Mouse (Mus musculus) cerebellum, adult 8-10 months (tissue): ENCODE data around the gene Bola1.
"Not testable (repeated sequence)": the region's sequence is repeated elsewhere in the genome, so short reads cannot be mapped to it uniquely, and the experiment has no call there.

ENCODE experiments used
- DNase-seq: peaks from one replicate; pipeline ENCODE4 v3.0.0; 2022

Gene Bola1

DNA sequence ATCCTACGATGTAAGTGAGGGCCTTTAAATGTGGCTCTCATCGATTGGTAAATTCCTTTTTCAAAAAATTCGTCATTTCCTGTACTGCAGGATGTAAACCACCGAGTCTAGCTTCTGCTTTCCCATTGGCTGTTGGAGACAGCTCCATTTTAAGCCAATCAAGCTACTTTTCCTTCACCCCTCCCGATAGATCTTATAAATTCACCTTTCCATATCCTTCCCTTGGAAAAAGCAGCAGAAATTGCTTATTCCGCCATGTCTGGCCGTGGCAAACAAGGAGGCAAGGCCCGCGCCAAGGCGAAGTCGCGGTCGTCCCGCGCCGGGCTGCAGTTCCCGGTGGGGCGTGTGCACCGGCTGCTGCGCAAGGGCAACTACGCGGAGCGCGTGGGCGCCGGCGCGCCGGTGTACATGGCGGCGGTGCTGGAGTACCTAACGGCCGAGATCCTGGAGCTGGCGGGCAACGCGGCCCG lies at the start of gene Bola1, which contains the start of gene Hist2h2ab:
TSS of gene Bola1 (minus strand) at position 49 of the 470 bp plus-strand sequence.
TSS of gene Hist2h2ab (plus strand) at position 205 of the 470 bp plus-strand sequence.
- peak; percentile 78 for DNase-seq

DNA sequence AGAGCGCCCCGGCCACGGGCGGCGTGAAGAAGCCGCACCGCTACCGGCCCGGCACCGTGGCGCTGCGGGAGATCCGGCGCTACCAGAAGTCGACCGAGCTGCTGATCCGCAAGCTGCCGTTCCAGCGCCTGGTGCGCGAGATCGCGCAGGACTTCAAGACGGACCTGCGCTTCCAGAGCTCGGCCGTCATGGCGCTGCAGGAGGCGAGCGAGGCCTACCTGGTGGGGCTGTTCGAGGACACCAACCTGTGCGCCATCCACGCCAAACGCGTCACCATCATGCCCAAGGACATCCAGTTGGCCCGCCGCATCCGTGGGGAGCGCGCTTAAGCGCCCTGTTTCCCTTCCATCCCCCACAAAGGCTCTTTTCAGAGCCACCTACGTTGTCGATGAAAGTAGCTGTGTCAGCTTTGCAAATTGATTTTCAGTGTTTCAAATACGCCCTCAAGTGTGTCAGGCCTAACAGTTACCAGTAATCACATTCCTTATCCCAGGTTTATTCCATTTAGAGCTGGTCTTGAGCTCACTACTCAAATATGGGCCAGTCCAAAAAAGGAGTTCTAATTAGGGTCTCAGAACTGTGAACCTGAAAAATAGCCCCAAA lies 49.4 kb upstream of the Bola1 start:
- DNase-seq: not testable (repeated sequence)

- peak; percentile 79 for DNase-seq
Observed at GRCm38 (mm10) chr3:96268051-96268775, 48.7 kb upstream of the Bola1 start, which contains the start of gene Hist2h3b. Hist2h3b (plus strand) TSS chr3:96268654.

DNA sequence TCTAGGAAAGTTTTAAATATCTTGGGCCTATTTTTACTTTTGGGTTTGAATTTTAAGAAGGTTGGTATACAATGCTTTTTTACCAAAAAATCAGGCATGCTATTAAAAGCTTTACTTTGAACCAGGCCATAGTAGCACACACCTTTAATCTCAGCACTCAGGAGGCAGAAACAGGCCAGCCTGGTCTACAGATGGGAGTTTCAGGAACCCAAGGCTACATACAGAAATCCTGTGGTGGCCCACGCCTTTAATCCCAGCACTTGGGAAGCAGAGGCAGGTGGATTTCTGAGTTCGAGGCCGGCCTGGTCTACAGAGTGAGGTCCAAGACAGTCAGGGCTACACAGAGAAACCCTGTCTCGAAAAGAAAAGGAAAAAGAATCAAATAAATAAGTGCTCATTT lies 48.0 kb upstream of the Bola1 start:
- DNase-seq: no peak

GRCm38 (mm10) chr3:96266132-96266710 lies 46.7 kb upstream of the Bola1 start:
- no peak for DNase-seq

DNA sequence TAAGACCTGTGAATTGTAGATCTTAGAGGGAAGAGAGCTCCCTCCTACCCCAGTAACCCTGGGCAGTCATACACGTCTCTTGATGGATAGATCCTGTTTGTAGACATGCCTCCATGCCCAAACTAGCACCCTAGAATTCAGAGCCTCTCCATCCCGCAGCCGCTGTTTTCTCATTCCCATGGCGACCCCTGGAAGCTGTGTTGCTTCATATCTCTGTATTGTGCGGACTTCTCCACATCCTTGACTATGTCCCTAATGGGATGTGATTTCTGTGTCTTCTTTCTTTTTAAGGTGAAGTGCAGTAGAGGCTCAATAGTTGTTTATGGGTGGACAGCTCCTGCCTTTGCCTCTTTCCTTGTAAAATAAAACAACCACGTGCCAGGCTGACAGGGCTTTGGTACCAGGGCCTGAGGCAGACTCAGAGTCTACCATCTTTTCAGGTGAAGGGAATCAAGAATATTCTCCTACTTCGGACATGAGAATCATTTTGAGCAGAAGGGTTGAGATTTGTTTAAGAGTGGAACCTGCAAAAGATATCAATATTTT lies 45.0 kb upstream of the Bola1 start:
- no peak for DNase-seq

- peak; percentile 62 for DNase-seq
Observed at GRCm38 (mm10) chr3:96263558-96264403, 44.3 kb upstream of the Bola1 start.

GRCm38 (mm10) chr3:96262979-96263550 lies 43.6 kb upstream of the Bola1 start, which contains the start of gene Hist2h4:
Hist2h4 (minus strand) TSS chr3:96263311.
- DNase-seq: peak; percentile 99

DNA sequence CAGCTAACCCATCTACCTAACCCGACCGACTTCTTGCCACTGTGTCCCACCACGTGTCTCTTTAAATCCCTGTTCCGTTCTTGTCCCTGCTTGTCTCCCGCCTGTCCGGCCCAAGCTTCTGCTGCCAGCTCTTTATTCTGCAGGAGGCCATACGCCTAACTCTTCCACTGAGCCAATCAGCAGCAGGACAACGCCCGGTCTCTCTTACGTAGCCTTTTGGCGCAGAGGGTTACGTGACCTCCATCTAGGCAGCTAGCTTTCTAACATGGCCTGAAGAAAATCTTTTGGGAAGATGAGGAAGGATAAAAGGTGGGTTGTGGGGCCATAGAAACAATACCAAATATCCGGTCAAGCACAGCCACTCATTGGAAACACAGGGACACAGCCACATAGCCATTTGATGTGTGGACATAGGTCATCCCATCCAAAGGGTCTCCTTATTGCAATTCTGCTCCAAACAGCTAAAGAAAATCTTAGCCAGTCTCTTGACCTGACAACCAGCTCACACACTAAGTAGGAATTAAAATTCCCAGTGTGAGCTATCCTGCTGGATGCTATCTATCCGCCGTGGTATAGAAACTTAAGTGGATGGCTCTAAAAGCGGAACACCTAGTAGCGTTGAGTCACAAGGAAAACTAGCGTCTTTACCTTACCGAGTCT lies 42.8 kb upstream of the Bola1 start:
- peak; percentile 87 for DNase-seq

GRCm38 (mm10) chr3:96261623-96262022 lies 42.1 kb upstream of the Bola1 start:
- no peak for DNase-seq

DNA sequence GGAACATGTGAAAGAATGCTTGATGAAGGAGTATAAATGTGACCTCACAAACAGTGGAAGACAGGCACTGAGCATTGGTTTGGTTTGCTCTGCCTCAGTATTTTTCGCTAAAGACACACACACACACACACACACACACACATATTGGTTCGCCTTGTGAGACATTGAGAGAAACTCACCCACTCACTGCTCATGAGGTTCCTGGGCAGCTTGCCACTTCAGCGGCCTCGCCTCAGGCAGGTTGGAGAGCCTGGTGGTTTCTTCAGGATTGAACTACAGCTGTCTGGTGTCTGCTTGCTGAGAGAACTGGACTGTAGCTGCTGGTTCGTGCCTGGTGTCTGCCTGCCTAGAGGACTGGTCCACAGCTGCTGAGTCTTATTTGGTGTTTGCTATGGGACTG lies 40.7 kb upstream of the Bola1 start:
- DNase-seq: no peak

DNA sequence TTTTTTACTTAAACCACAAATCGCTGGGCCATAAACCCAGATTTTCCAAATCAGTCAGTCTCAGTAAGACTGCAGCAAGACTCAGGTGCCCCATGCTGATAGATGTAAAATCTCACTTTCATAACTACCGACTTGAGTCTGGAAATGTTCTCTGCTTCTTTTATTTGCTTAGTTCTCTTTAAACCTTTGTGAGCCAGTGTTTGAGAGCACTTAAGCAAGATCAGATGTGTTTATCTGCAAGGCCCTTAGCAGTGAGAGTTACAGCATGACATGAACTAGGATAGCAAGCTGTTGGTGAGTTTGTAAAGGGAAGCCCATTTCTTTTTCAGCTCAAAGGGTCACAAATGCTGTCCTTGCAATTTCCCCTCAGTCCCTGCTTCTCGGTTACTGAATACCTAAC lies 37.7 kb upstream of the Bola1 start:
- no peak for DNase-seq

DNA sequence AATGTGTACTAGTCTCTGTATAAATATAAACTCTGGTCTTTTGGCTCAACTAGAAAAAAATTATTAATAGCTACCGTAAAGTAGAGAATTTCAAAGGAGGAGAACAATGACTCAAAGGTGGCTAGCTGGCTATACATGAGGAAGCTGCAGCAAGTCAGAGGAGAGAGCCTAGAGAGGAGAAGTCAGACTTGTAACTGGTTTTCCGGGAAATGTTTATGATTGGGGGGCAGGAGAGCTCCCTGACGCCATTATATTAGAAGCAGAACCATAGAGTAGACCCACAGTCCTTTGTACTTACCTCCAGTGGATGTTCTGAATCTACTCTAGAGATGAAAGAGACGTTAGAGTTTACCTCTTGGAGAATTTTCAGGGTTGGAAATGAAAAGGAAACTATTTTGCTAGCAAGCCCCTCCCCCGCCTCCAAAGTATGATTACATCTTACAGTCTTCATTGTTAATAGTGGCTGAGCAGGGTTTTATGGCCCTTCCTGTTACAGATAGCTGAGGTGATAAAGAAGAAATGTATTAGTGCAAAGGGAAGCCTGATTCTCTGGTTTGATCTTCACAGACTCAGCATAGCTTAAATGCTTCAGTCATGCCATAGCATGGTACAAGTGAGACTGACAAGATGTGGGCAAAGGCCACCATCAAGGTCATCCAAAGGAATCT lies 36.6 kb upstream of the Bola1 start:
- no peak for DNase-seq

DNA sequence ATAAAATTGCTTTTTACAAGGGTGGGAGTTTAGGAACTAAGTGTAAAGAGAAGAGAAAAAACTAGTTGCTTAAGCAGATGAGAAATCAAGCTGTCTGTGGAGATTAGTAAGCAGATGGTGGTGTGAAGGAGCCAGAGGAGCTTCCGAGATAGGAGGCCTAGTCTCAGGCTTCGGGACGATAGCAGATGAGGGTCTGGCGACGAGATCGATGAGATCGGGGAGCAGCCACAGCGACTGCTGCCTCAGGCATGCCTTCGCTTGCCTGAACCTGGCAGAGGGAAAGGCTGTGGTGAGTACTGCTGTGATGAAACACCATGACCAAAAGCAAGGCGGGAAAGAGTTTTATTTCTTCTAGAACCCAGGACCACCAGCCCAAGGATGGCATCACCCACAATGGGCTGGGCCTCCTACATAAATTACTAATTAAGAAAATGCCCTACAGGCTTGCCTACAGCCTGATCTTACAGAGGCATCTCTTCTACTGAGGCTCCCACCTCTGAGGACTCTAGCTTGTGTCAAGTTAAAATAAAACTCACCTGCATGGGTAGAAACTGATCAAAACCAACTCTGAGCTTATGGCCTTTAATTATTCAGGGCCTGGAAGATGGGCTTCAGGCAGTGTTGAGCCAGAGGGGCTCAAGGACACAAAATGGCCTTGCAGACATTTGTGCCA lies 35.3 kb upstream of the Bola1 start:
- no peak for DNase-seq

DNA sequence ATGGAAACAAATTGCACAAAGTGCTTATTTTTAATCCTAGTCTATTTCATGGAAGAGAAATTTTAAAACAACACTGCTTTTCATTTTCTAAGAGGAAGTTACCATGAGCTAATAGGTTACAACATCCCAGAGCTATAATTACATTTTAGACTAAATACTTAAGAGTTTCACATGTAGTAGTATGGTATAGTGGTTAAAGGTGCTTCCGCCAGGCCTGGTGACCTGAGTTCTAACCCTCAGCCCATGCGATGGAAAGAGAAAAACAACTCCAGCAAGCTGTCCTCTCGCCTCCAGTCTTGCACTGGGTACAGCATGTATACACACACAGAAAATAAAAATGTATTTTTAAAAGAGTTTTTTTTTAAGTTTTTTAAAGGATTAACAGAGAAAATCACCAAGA lies 32.3 kb upstream of the Bola1 start:
- DNase-seq: no peak

GRCm38 (mm10) chr3:96250890-96251289 lies 31.4 kb upstream of the Bola1 start:
- no peak for DNase-seq

DNA sequence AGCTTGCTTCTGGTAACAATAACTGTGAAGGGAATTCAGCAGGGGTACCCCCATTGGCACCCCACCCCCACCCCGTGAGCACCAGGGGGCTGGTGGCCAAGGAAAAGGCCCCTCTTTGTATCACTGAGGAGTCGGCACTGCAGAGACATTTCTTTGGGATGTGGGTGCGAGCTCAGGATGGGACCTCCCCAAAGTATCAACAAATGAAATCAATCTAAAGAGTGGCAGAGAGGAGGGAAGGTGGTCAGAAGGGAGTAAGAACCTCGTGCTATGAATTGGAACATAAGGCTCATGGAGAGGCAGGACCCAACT lies 29.5 kb upstream of the Bola1 start:
- DNase-seq: no peak

- no peak for DNase-seq
Observed at GRCm38 (mm10) chr3:96248141-96249033, 28.9 kb upstream of the Bola1 start.

GRCm38 (mm10) chr3:96247356-96248140 lies 28.0 kb upstream of the Bola1 start:
- DNase-seq: no peak
